Mouse (Mus musculus) activated CD4-positive, CD25-positive, alpha-beta regulatory T cell, adult 9 weeks (primary cell): Measurements from ENCODE around the gene Spo11. TPM values are rescaled to one million over a fixed set of nuclear protein-coding genes. Genes with fewer than 3 reads are reported as not detected.

ENCODE experiments used
- polyA plus RNA-seq: library from polyadenylated mRNA; unstranded; fragments of 100-300 nt; shearing (Covaris generic); gene quantifications from one replicate; pipeline ENCODE4 v1.2.1, GENCODE M21; 2017

Gene Spo11
- 5.6 TPM for polyA plus RNA-seq

GRCm38 (mm10) chr2:172977409-172978130 lies at the start of gene Spo11:
Gene Spo11 (plus strand): TSS chr2:172977700.

GRCm38 (mm10) chr2:172940003-172940798 lies 37.3 kb upstream of the Spo11 start, which contains the start of gene Bmp7:
Gene Bmp7 (minus strand): TSS chr2:172940321.

GRCm38 (mm10) chr2:172999630-173000284 lies 22.3 kb downstream of the Spo11 start, which contains the start of gene Rae1:
Gene Rae1 (plus strand): TSS chr2:173000117.

GRCm38 (mm10) chr2:173020430-173020829 lies 42.9 kb downstream of the Spo11 start, which contains the start of gene Rbm38:
Gene Rbm38 (plus strand): TSS chr2:173020498.

Other genes with a start within 250 kb of the Spo11 start
- gene Bmp7, start 37.4 kb upstream of the Spo11 start, polyA plus RNA-seq: 11.6 TPM
- gene Rae1, start 22.4 kb downstream of the Spo11 start, polyA plus RNA-seq: 60.0 TPM
- 39.6 TPM for gene Rbm38, start 42.8 kb downstream of the Spo11 start, polyA plus RNA-seq
- gene Ctcfl, start 141.8 kb downstream of the Spo11 start, polyA plus RNA-seq: not detected
- not detected for gene Pck1, start 175.3 kb downstream of the Spo11 start, polyA plus RNA-seq
- 224 TPM for gene Zbp1, start 241.2 kb downstream of the Spo11 start, polyA plus RNA-seq